Mouse (Mus musculus): ENCODE results near the gene Fermt3. TPM values are rescaled to one million over a fixed set of nuclear protein-coding genes. Genes with fewer than 3 reads are reported as not detected.

Fermt3 gene
- total and polyA plus RNA-seq, 3 experiments = 5.2 to 9.0 (median 7.8) TPM

DNA sequence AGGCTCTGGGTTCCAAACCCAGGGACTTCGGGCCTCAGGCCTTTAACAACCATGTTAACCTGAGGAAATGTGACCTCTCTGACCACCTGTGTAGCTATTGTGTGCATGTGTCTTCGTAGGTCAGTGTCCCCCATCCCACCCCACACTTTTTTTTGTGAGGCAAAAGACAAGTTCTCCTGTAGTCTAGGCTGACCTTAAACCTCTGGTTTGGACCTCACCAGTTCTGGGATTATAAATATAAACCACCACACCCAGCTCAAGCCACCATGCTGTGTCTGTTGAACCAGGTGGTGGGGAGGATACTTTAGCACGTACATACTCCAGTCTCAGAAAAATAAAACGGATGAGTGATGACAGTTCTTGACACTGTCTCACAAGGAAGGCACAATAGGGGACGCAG is 69.3 kb downstream of the Fermt3 start:
- Histone ChIP-seq H3K27me3 (ENCODE audit: control insufficient read depth, insufficient read depth, low read length) (no peaks in the 10 kb centered on the region), H3K4me3 (no peak overlapping the region), H3K27ac (no peak overlapping the region; the same call in 1 of the 2 replicates), H3K9ac (ENCODE audit: low read depth, low read length) (no peak overlapping the region), H3K4me1 (ENCODE audit: control insufficient read depth, insufficient read depth, low read length) (peaks cover 7% of the 10 kb centered on the region), H3K36me3 (ENCODE audit: control insufficient read depth, insufficient read depth, low read length) (no peaks in the 10 kb centered on the region), H3K79me2 (replicated peaks; ENCODE audit: control insufficient read depth, insufficient read depth, low read length) (no peaks in the 10 kb centered on the region)
- 55% methylated on average over 5 of the region's 5 CpGs for WGBS
- TF ChIP-seq EP300 (IDR thresholded peaks at IDR 0.05; ENCODE audit: insufficient read depth, low read depth, low read length) = no peak
- no peak for TF ChIP-seq CTCF (IDR thresholded peaks at IDR 0.05)
- no peak for TF ChIP-seq POLR2A (IDR thresholded peaks at IDR 0.05; ENCODE audit: insufficient read depth, low read depth, low read length)
- no peak for DNase-seq
- intact Hi-C loops (cut with DNase I) = no loop called here

DNA sequence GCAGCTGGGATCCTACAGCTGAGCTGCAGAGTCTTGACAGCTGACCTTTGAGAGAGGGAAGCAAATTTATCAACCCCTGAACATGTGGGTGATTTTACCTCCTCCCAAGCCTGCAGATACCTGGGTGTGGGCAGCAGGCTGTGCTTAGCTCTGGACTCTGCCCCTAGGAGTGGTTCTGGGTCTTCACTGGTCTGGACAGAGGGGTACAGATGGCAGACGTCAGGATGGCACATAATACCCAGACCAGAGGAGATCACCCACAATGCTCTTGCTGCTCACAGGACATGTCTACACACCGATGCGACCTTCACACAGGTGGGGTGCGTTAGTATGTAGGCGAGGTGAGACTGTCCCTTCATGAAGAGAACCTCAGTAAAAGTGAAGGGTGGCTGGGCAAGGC is 69.7 kb downstream of the Fermt3 start:
- no peaks in the 10 kb centered on the region for H3K36me3 ChIP-seq (ENCODE audit: control insufficient read depth, insufficient read depth, low read length)
- no peak for DNase-seq
- H3K27me3 ChIP-seq (ENCODE audit: control insufficient read depth, insufficient read depth, low read length) = no peaks in the 10 kb centered on the region
- peaks cover 7% of the 10 kb centered on the region for H3K4me1 ChIP-seq (ENCODE audit: control insufficient read depth, insufficient read depth, low read length)
- H3K79me2 ChIP-seq (replicated peaks; ENCODE audit: control insufficient read depth, insufficient read depth, low read length) = no peaks in the 10 kb centered on the region
- H3K4me3 ChIP-seq = no peak overlapping the region
- no peak overlapping the region for H3K27ac ChIP-seq
- WGBS = 88% methylated on average over 5 of the region's 5 CpGs
- TF ChIP-seq EP300 (IDR thresholded peaks at IDR 0.05; ENCODE audit: insufficient read depth, low read depth, low read length) (no peak), POLR2A (IDR thresholded peaks at IDR 0.05; ENCODE audit: insufficient read depth, low read depth, low read length) (no peak), CTCF (IDR thresholded peaks at IDR 0.05) (no peak)
- intact Hi-C loops (cut with DNase I) = no loop called here
- no peak overlapping the region for H3K9ac ChIP-seq (ENCODE audit: low read depth, low read length)

Other genes starting within 250 kb of the Fermt3 start
- 10 to 100 TPM; 15.9 to 17.9 TPM for gene Rps6ka4, start 178.8 kb downstream of the Fermt3 start, total RNA-seq (2021)
- 11.8 and 12.9 TPM in 2 replicates for gene Rps6ka4, start 178.8 kb downstream of the Fermt3 start, polyA plus RNA-seq (2012; rRNA removed)
- gene Ccdc88b, start 161.3 kb downstream of the Fermt3 start, total RNA-seq (2021) = 1 to 10 TPM in 1 of 2 experiments, under 1 TPM in 1; 0.86 to 1.0 TPM
- 0.94 and 1.8 TPM in 2 replicates for gene Ccdc88b, start 161.3 kb downstream of the Fermt3 start, polyA plus RNA-seq (2012; rRNA removed)
- gene Trmt112, start 109.8 kb downstream of the Fermt3 start, total RNA-seq (2021) = 10 to 100 TPM; 32.0 to 38.5 TPM
- gene Trmt112, start 109.8 kb downstream of the Fermt3 start, polyA plus RNA-seq (2012; rRNA removed) = 67.9 and 71.5 TPM in 2 replicates
- gene Prdx5, start 109.4 kb downstream of the Fermt3 start, total RNA-seq (2021) = 100 to 1,000 TPM; 651 to 766 TPM
- 411 and 490 TPM in 2 replicates for gene Prdx5, start 109.4 kb downstream of the Fermt3 start, polyA plus RNA-seq (2012; rRNA removed)
- gene Esrra, start 97.7 kb downstream of the Fermt3 start, total RNA-seq (2021) = 100 to 1,000 TPM; 156 to 180 TPM
- gene Esrra, start 97.7 kb downstream of the Fermt3 start, polyA plus RNA-seq (2012; rRNA removed) = 135 and 152 TPM in 2 replicates
- not detected for gene Catsperz, start 94.1 kb downstream of the Fermt3 start, total RNA-seq (2021)
- 0.23 and 0.64 TPM in 2 replicates for gene Catsperz, start 94.1 kb downstream of the Fermt3 start, polyA plus RNA-seq (2012; rRNA removed)
- gene Kcnk4, start 85.0 kb downstream of the Fermt3 start, total RNA-seq (2021) = not detected
- 0.21 TPM in 1 of 2 replicates, not detected in the other for gene Kcnk4, start 85.0 kb downstream of the Fermt3 start, polyA plus RNA-seq (2012; rRNA removed)
- gene Bad, start 77.6 kb downstream of the Fermt3 start, total RNA-seq (2021) = 10 to 100 TPM; 21.1 to 25.8 TPM
- 30.6 and 33.5 TPM in 2 replicates for gene Bad, start 77.6 kb downstream of the Fermt3 start, polyA plus RNA-seq (2012; rRNA removed)
- 10 to 100 TPM; 34.1 to 35.4 TPM for gene Gpr137, start 77.0 kb downstream of the Fermt3 start, total RNA-seq (2021)
- gene Gpr137, start 77.0 kb downstream of the Fermt3 start, polyA plus RNA-seq (2012; rRNA removed) = 53.4 and 60.4 TPM in 2 replicates
- 10 to 100 TPM; 85.8 to 91.0 TPM for gene Ppp1r14b, start 44.5 kb downstream of the Fermt3 start, total RNA-seq (2021)
- 42.3 and 56.8 TPM in 2 replicates for gene Ppp1r14b, start 44.5 kb downstream of the Fermt3 start, polyA plus RNA-seq (2012; rRNA removed)
- gene Plcb3, start 43.0 kb downstream of the Fermt3 start, total RNA-seq (2021) = 10 to 100 TPM; 14.6 to 15.2 TPM
- gene Plcb3, start 43.0 kb downstream of the Fermt3 start, polyA plus RNA-seq (2012; rRNA removed) = 27.5 and 33.7 TPM in 2 replicates
- gene Fkbp2, start 39.0 kb downstream of the Fermt3 start, total RNA-seq (2021) = 10 to 100 TPM; 23.2 to 24.7 TPM
- 21.1 and 27.6 TPM in 2 replicates for gene Fkbp2, start 39.0 kb downstream of the Fermt3 start, polyA plus RNA-seq (2012; rRNA removed)
- 100 to 1,000 TPM; 413 to 501 TPM for gene Vegfb, start 31.8 kb downstream of the Fermt3 start, total RNA-seq (2021)
- 257 and 355 TPM in 2 replicates for gene Vegfb, start 31.8 kb downstream of the Fermt3 start, polyA plus RNA-seq (2012; rRNA removed)
- 10 to 100 TPM; 45.6 to 57.4 TPM for gene Dnajc4, start 26.9 kb downstream of the Fermt3 start, total RNA-seq (2021)
- gene Dnajc4, start 26.9 kb downstream of the Fermt3 start, polyA plus RNA-seq (2012; rRNA removed) = 57.6 and 68.4 TPM in 2 replicates
- 10 to 100 TPM; 25.5 to 33.6 TPM for gene Nudt22, start 23.4 kb downstream of the Fermt3 start, total RNA-seq (2021)
- 44.5 and 47.4 TPM in 2 replicates for gene Nudt22, start 23.4 kb downstream of the Fermt3 start, polyA plus RNA-seq (2012; rRNA removed)
- gene Trpt1, start 23.3 kb downstream of the Fermt3 start, total RNA-seq (2021) = 10 to 100 TPM; 20.7 to 26.3 TPM
- 26.4 and 30.7 TPM in 2 replicates for gene Trpt1, start 23.3 kb downstream of the Fermt3 start, polyA plus RNA-seq (2012; rRNA removed)
- gene Stip1, start 20.5 kb upstream of the Fermt3 start, total RNA-seq (2021) = 100 to 1,000 TPM; 117 to 121 TPM
- gene Stip1, start 20.5 kb upstream of the Fermt3 start, polyA plus RNA-seq (2012; rRNA removed) = 49.9 and 80.2 TPM in 2 replicates
- gene Macrod1, start 37.3 kb upstream of the Fermt3 start, total RNA-seq (2021) = 100 to 1,000 TPM; 262 to 309 TPM
- 260 and 278 TPM in 2 replicates for gene Macrod1, start 37.3 kb upstream of the Fermt3 start, polyA plus RNA-seq (2012; rRNA removed)
- 1 to 10 TPM; 1.1 to 1.2 TPM for gene Flrt1, start 86.3 kb upstream of the Fermt3 start, total RNA-seq (2021)
- gene Flrt1, start 86.3 kb upstream of the Fermt3 start, polyA plus RNA-seq (2012; rRNA removed) = 0.84 and 0.94 TPM in 2 replicates
- 10 to 100 TPM; 62.1 to 70.9 TPM for gene Otub1, start 186.8 kb upstream of the Fermt3 start, total RNA-seq (2021)
- gene Otub1, start 186.8 kb upstream of the Fermt3 start, polyA plus RNA-seq (2012; rRNA removed) = 73.3 and 84.2 TPM in 2 replicates
- 100 to 1,000 TPM; 384 to 424 TPM for gene Cox8a, start 198.1 kb upstream of the Fermt3 start, total RNA-seq (2021)
- 589 and 775 TPM in 2 replicates for gene Cox8a, start 198.1 kb upstream of the Fermt3 start, polyA plus RNA-seq (2012; rRNA removed)
- 10 to 100 TPM; 14.9 to 16.4 TPM for gene Naa40, start 221.7 kb upstream of the Fermt3 start, total RNA-seq (2021)
- 23.8 and 31.8 TPM in 2 replicates for gene Naa40, start 221.7 kb upstream of the Fermt3 start, polyA plus RNA-seq (2012; rRNA removed)
- gene Rcor2, start 247.9 kb upstream of the Fermt3 start, total RNA-seq (2021) = 1 to 10 TPM; 5.7 to 7.6 TPM
- gene Rcor2, start 247.9 kb upstream of the Fermt3 start, polyA plus RNA-seq (2012; rRNA removed) = 11.6 and 12.7 TPM in 2 replicates